Mouse (Mus musculus) frontal cortex, adult 2 months (tissue): ENCODE measurements around the gene Drd3. TPM values are rescaled to one million over a fixed set of nuclear protein-coding genes. Genes with fewer than 3 reads are reported as not detected.

Source experiments
- DNase-seq, 2 experiments: peaks; one replicate each; pipeline ENCODE4 v3.0.0; 2022; ENCODE audit warnings: low spot score in 1 of 2; ENCODE audit errors: extremely low spot score in 1 of 2
- polyA plus RNA-seq: library from polyadenylated mRNA; depleted of rRNA; stranded (reverse); fragments of >200 nt; gene quantifications from 2 replicates; pipeline ENCODE4 v1.2.3, GENCODE M21; 2012; rRNA removed

The Drd3 gene
- polyA plus RNA-seq, result 0.19 and 0.20 TPM in 2 replicates

- no peak for DNase-seq
Measured at GRCm38 (mm10) chr16:43753751-43754150, at the start of gene Drd3. Gene Drd3 (plus strand): TSS chr16:43754026.

- DNase-seq, result no peak
Measured at GRCm38 (mm10) chr16:43708335-43709061, 45.3 kb upstream of the Drd3 start.

DNA sequence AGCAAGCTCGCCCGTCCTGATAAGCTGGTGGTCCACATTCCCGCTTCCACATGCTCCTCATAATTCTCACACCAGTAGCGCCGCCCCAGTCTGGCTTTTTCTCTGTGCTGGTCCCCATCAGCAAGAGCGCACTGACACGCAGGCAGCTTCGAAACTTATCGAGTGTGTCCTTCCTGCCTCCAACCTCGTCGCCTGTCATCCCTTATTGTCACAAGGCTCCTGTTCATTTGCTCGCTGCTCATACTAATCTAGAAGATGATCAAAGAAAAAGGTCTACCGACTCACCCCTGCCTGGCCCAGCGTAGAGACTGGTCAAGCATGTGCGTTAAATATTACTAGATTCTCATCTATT, 44.8 kb upstream of the Drd3 start:
- no peak for DNase-seq

DNA sequence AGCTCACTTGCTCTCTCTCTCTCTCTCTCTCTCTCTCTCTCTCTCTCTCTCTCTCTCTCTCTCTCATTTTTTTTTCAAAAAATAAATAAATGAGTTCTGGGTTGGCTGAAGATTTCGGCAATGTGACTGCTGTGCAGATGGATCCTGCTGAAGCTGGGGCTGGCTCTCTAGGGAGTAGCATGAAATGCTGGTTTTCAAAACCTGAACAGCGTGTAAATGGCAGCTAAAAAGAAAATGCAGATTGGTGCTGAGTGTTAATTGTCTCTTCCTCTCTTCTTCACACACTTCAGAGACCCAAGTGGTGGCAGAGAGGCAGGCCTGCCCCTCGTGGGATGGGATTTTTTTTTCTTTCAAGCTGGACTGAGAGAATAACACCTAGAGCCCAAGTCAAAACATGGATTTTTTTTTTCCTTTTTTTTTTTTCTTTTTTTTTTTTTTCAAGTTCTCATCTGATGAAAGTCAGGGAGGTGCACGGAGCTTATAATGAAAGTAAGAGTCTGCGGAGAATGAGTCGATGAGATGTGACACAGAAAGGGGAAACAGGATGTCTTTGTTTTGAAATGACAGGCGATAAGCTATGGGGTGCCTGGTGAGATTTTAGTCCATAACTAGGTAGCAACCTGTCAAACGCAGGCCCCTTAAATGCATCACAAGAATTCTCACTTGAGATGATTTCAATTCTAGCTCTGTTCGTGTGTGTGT, 44.2 kb upstream of the Drd3 start:
- DNase-seq, result no peak

DNA sequence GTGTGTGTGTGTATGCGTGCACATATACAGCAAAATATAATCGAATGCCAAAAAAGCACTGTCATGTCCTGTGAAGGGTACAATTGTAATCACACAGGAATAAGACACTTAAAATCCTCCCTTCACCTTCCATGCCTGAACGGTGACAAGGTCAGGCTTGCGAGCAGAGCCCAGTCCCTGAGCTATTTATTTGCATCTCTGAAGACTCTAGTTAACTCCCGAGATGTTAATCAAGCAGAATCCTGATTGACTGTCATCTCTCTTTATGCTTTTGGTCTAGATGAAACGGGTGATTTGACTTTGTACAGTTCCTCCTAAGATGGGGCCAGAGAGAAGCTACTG, 43.7 kb upstream of the Drd3 start:
- DNase-seq, result no peak

- no peak for DNase-seq
Measured at GRCm38 (mm10) chr16:43710651-43711050, 43.2 kb upstream of the Drd3 start.

DNA sequence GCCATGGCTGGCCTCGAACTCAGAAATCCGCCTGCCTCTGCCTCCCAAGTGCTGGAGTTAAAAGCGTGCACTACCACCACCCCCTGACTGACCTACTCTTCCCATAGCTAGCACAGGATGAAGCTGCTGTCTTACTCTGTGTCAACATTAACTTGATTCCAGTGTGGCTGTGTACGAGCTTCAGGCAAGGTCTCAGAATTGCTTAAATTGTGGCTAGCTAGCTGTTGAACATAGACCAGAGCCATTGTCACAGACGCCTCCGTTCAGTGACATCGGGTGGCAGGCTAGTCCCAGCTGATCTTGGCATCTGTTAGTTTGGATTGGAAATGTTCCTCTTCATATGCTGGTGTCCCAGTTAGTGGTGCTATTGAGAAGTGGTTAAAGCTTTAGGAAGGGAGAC, 42.5 kb upstream of the Drd3 start:
- no peak for DNase-seq

GRCm38 (mm10) chr16:43724444-43724843, 29.4 kb upstream of the Drd3 start:
- no peak for DNase-seq

GRCm38 (mm10) chr16:43729506-43730221, 24.2 kb upstream of the Drd3 start:
- DNase-seq, result no peak

GRCm38 (mm10) chr16:43730281-43730680, 23.5 kb upstream of the Drd3 start:
- DNase-seq, result no peak

DNA sequence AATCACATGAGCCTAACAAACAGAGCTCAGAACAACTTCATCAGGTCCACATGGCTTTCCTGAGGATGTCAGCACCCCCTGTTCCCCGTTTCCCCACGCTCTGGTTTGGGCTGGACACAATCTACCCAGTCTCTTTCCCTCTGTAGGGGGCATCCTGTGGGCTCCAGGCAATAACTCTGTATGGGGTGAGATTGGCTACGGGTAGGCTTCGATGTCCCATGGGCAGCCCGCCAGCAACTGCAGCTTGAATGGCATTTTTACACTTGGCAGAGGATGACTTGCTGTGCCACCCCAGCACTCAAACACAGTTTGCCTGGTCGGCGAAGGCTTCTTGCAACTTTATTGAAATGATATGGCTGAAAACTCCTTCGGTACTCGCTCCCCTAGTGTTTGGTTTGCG, 21.3 kb upstream of the Drd3 start:
- no peak for DNase-seq

GRCm38 (mm10) chr16:43732900-43733299, 20.9 kb upstream of the Drd3 start:
- DNase-seq, result no peak

DNA sequence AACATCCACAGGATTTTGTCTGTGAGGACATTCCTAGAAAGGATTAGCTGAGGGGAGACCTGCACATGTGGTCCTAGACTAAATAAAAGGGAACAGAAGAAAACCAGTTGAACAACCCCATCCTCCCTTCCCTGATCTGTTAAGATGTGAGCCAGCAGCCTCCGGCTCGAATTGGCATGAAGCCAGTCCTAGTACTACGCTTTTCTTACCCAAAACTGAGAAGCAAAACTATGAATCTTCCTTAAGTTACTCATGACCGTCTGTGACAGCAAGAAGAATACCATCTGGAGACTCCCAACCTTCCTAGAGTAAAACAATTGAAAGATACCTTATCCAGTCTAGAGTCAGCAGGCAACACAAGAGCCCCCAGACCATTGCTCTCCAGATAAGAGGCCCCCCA, 15.9 kb upstream of the Drd3 start:
- peak in 1 of 2 experiments; percentile 13 for DNase-seq

GRCm38 (mm10) chr16:43740936-43741335, 12.9 kb upstream of the Drd3 start:
- DNase-seq, result no peak

DNA sequence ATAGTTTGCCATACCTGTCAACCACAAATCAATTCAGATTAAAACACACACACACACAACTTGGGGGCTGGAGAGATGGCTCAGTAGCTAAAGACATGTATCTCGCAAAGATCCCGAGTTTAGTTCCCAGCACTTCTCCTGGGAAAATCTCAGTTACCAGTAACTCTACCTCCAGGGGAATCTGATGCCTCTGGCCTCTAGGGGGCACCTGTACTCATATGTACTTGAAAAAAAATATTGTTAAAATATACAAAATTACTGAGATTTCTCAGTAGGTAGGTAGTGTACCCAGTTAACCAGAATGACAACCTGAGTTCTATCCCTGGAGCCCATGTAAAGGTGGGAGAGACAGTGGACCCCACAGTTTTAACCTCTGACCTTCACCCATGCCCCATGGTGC, 5.4 kb upstream of the Drd3 start:
- DNase-seq, result no peak

DNA sequence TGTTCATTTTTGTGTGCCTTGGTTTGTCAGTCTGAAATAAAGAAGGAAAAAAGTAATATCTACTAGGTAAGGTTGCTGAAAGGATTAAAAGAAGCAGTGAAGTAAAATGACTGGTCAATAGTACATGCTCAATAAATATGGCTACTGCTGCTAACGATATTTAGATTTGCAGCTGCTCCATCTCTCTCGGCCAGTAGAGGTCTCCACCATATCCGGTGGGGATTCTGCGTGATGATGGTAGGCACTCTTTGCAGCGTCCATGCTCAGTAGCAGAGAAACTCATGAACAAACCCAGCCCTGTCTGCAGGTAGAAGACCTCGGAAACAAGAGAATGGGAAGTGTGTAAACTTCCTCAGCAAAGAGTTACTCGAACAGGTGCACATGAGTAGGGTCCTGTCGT, 926 bp upstream of the Drd3 start:
- peak in 1 of 2 experiments; percentile 11 for DNase-seq

DNA sequence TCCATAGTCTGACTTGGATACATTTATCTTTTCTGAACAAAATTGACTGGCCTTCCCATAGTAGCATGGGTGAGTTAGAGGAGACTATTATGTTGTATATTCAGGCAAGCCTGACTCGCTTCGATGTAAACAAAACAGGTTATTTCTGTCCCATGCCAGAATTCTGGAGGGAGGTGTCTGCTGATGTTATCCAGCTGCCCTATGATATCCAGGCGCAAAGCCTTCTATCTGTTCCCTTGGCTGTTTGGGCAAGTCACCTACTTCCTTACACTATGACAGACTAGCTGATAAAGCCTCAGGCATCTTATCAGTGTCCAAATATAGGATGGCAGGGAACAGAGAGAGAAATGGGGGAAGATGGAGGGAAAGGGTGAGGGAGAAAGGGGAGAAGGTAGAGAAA, 18.5 kb downstream of the Drd3 start:
- DNase-seq, result no peak

GRCm38 (mm10) chr16:43772766-43773165, 18.9 kb downstream of the Drd3 start:
- no peak for DNase-seq

DNA sequence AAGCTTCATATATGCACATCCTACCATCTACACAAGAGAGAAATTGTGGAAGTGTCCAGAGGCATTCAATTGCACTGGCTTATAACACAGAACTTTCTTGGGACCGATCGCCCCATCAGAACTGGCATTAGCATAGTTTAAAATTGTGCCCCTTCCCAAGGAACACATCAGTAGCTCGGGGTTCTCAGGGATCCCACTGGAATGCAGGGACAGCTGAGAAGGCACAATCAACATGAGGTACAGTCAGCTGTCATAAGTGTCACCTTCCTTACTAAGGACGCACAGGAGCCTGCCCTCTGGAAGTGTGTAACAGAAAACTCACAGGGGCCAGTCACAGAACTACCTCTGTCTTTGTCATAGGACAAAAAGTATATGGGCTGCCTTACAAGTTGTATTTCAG, 19.7 kb downstream of the Drd3 start:
- DNase-seq, result no peak

GRCm38 (mm10) chr16:43776886-43777285, 23.1 kb downstream of the Drd3 start:
- DNase-seq, result no peak

DNA sequence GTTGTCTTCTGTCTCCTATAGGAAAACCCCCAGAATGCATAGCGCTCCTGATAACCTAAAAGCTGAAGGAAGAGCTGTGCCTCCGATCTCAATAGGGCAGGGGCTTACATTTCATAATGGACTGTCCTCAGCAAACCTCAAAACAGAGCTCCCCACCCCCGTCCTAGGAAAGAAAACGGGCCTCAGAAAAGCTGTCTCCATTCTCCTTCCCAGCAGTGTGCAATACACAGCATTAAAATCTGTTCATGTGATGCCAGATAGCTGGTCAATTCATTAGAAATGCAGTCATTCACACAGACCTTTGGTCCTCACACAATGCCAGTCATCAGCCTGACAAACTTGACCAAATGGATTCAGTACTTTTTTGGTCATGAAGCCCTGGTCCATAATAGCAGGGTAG, 45.7 kb downstream of the Drd3 start:
- DNase-seq, result no peak
